Mouse (Mus musculus) lung, postnatal 0 days (tissue): ENCODE results near the gene Prap1.

ENCODE experiments used
- CTCF ChIP-seq: IDR thresholded peaks from 2 replicates; pipeline ENCODE4 v1.5.1; 2016; ENCODE audit warnings: antibody characterized with exemption, mild to moderate bottlenecking
- EP300 ChIP-seq: IDR thresholded peaks from 2 replicates; pipeline ENCODE4 v1.6.1; 2016; ENCODE audit warnings: antibody characterized with exemption, mild to moderate bottlenecking, control low read depth

- no peak for TF ChIP-seq CTCF
- no peak for TF ChIP-seq EP300
These were observed 9.0 kb downstream of the Prap1 start, which contains the start of gene Fuom for GRCm38 (mm10) chr7:140101993-140102860.
